Comparison of ENCODE assay signal across 8 mouse cellular contexts in genomic region chr12:110376062-110376837, GRCm38 (mm10).
DNase-seq lines count a peak whose midpoint lies in the region; ATAC-seq and TF ChIP-seq lines count a peak whose summit lies in the region.

No protein-coding gene starts in this region.

- ATAC-seq in heart, postnatal 0 days (ENCODE audit: insufficient read depth, low read depth) = no peak
- ATAC-seq in midbrain, embryonic 11.5 days (ENCODE audit: low FRiP score) = no peak
- no peak for ATAC-seq in midbrain, embryonic 15.5 days (replicated peaks)
- ATAC-seq in midbrain, postnatal 0 days (ENCODE audit: low FRiP score) = no peak
- no peak for ATAC-seq in granulocyte monocyte progenitor cell, adult 5-6 weeks (replicated peaks; ENCODE audit: poor library complexity, severe bottlenecking)

- 28% methylated on average over 7 of the region's 7 CpGs for WGBS in heart, postnatal 0 days
- WGBS in midbrain, embryonic 11.5 days = 27% methylated on average over 7 of the region's 7 CpGs
- 24% methylated on average over 7 of the region's 7 CpGs for WGBS in midbrain, embryonic 15.5 days
- WGBS in midbrain, postnatal 0 days = 34% methylated on average over 6 of the region's 7 CpGs

- peaks cover 37% of the 10 kb centered on the region for H3K27me3 ChIP-seq in heart, postnatal 0 days (ENCODE audit: control insufficient read depth, insufficient read depth, low read length)
- H3K27me3 ChIP-seq in midbrain, embryonic 11.5 days (ENCODE audit: control insufficient read depth, insufficient read depth, low read length) = peaks cover 15% of the 10 kb centered on the region
- peaks cover 24% of the 10 kb centered on the region for H3K27me3 ChIP-seq in midbrain, embryonic 15.5 days (replicated peaks)
- H3K27me3 ChIP-seq in midbrain, postnatal 0 days (ENCODE audit: insufficient read depth, low read length) = peaks cover 12% of the 10 kb centered on the region

- H3K27ac ChIP-seq in heart, postnatal 0 days (ENCODE audit: low read depth) = no peak overlapping the region
- H3K27ac ChIP-seq in midbrain, embryonic 11.5 days (ENCODE audit: low read depth, low read length) = no peak overlapping the region
- no peak overlapping the region for H3K27ac ChIP-seq in midbrain, embryonic 15.5 days
- H3K27ac ChIP-seq in midbrain, postnatal 0 days (ENCODE audit: low read depth, low read length) = no peak overlapping the region

- no peak for TF ChIP-seq EP300 in heart, postnatal 0 days (IDR thresholded peaks at IDR 0.05; ENCODE audit: low read depth)

- no peaks in the 10 kb centered on the region for H3K4me1 ChIP-seq in heart, postnatal 0 days (ENCODE audit: control insufficient read depth, insufficient read depth)
- peaks cover 20% of the 10 kb centered on the region for H3K4me1 ChIP-seq in midbrain, embryonic 11.5 days (ENCODE audit: control insufficient read depth, insufficient read depth, low read length)
- H3K4me1 ChIP-seq in midbrain, embryonic 15.5 days = peaks cover 37% of the 10 kb centered on the region
- no peaks in the 10 kb centered on the region for H3K4me1 ChIP-seq in midbrain, postnatal 0 days (ENCODE audit: insufficient read depth, low read length)

- no peak overlapping the region for H3K9ac ChIP-seq in heart, postnatal 0 days (replicated peaks; ENCODE audit: low read depth, low read length)
- no peak overlapping the region for H3K9ac ChIP-seq in midbrain, embryonic 11.5 days (ENCODE audit: low read length)
- H3K9ac ChIP-seq in midbrain, embryonic 15.5 days = no peak overlapping the region
- H3K9ac ChIP-seq in midbrain, postnatal 0 days (replicated peaks; ENCODE audit: low read length, poor library complexity, severe bottlenecking) = no peak overlapping the region

- no peak overlapping the region for H3K4me3 ChIP-seq in heart, postnatal 0 days (ENCODE audit: low read depth, low read length)
- no peak overlapping the region for H3K4me3 ChIP-seq in midbrain, embryonic 11.5 days (ENCODE audit: low read depth, low read length)
- no peak overlapping the region for H3K4me3 ChIP-seq in midbrain, embryonic 15.5 days
- H3K4me3 ChIP-seq in midbrain, postnatal 0 days (ENCODE audit: low read depth, low read length) = no peak overlapping the region

- no peak overlapping the region for H3K4me2 ChIP-seq in heart, postnatal 0 days (ENCODE audit: low read depth, low read length)
- no peak overlapping the region for H3K4me2 ChIP-seq in midbrain, embryonic 11.5 days
- no peak overlapping the region for H3K4me2 ChIP-seq in midbrain, embryonic 15.5 days
- no peak overlapping the region for H3K4me2 ChIP-seq in midbrain, postnatal 0 days (ENCODE audit: low read depth, low read length, poor library complexity, severe bottlenecking)

- TF ChIP-seq CTCF in heart, postnatal 0 days (IDR thresholded peaks at IDR 0.05; ENCODE audit: low read depth) = peak; percentile 14; the same call in 1 of the 2 replicates
- TF ChIP-seq CTCF in midbrain, postnatal 0 days (IDR thresholded peaks at IDR 0.05) = peak; percentile 65

- no peak for DNase-seq in heart, postnatal 0 days (ENCODE audit: low spot score)
- DNase-seq in heart, postnatal 25 days (ENCODE audit: low spot score) = no peak
- peak; percentile 85 for DNase-seq in midbrain, embryonic 11.5 days (ENCODE audit: low spot score, missing footprints)
- peak; percentile 31 for DNase-seq in c-Kit-positive CD71-negative TER-119-negative erythroid progenitor cells, embryonic 14.5 days (ENCODE audit: low read depth)
- DNase-seq in midbrain, postnatal 0 days (ENCODE audit: low spot score) = peak; percentile 40
- DNase-seq in ovary, postnatal 14 days (ENCODE audit: low spot score) = no peak

- no peaks in the 10 kb centered on the region for H3K9me3 ChIP-seq in heart, postnatal 0 days (replicated peaks; ENCODE audit: control insufficient read depth, low read length)
- H3K9me3 ChIP-seq in midbrain, embryonic 11.5 days (ENCODE audit: control insufficient read depth, low read length) = no peaks in the 10 kb centered on the region
- H3K9me3 ChIP-seq in midbrain, embryonic 15.5 days = no peaks in the 10 kb centered on the region
- no peaks in the 10 kb centered on the region for H3K9me3 ChIP-seq in midbrain, postnatal 0 days (ENCODE audit: low read length)

- intact Hi-C loops in heart, postnatal 25 days (cut with DNase I) = loop anchor here (10.0 kb wide), 2 partner anchors 341 to 1471 kb away; no protein-coding TSS in a partner anchor

- H3K36me3 ChIP-seq in heart, postnatal 0 days (replicated peaks; ENCODE audit: control insufficient read depth, insufficient read depth, low read length) = no peaks in the 10 kb centered on the region
- H3K36me3 ChIP-seq in midbrain, embryonic 11.5 days (ENCODE audit: control insufficient read depth, insufficient read depth, low read length) = no peaks in the 10 kb centered on the region
- no peaks in the 10 kb centered on the region for H3K36me3 ChIP-seq in midbrain, embryonic 15.5 days (replicated peaks)
- H3K36me3 ChIP-seq in midbrain, postnatal 0 days (ENCODE audit: insufficient read depth, low read length) = no peaks in the 10 kb centered on the region

Comparison
In these comparisons a context has a peak if more than half of its experiments do, and no peak if none do; other contexts are left out.
1. DNase-seq: peak in midbrain, embryonic 11.5 days (single experiment), c-Kit-positive CD71-negative TER-119-negative erythroid progenitor cells, embryonic 14.5 days (single experiment) and midbrain, postnatal 0 days (single experiment); none in heart, postnatal 0 days (single experiment), heart, postnatal 25 days (single experiment) and ovary, postnatal 14 days (single experiment).